ENCODE assay signal across 17 mouse cellular contexts in genomic region chr10:59602891-59603290, GRCm38 (mm10). TPM values are rescaled to one million over a fixed set of nuclear protein-coding genes. Genes with fewer than 3 reads are reported as not detected.
DNase-seq lines count a peak whose midpoint lies in the region; ATAC-seq and TF ChIP-seq lines count a peak whose summit lies in the region.
"Had no signal": no experiment of that assay in that cellular context is flagged by ENCODE, and none has a peak within 500 bp of the region (broad histone marks: within the 10 kb centered on the region; RNA-seq: fewer than 3 reads in every experiment).

No protein-coding gene starts in this region.

- peak; percentile 31 to 51 for DNase-seq in frontal cortex, postnatal 36 days (ENCODE audit: low spot score in 2 of 2)
- DNase-seq in frontal cortex, postnatal 10 days (ENCODE audit: low spot score in 2 of 2): no peak
- DNase-seq in midbrain, postnatal 0 days (ENCODE audit: low spot score): peak; percentile 34
- DNase-seq in cerebellum, adult 9-10 months: peak; percentile 65
- DNase-seq in right cerebral cortex, postnatal 25 days: peak; percentile 41
- no peak for DNase-seq in B cell, adult 2 months
- DNase-seq: kidney, postnatal 14 days; lung, postnatal 14 days; thymus, postnatal 36 days had no signal

- H3K4me3 ChIP-seq in midbrain, postnatal 0 days (ENCODE audit: low read depth, low read length): no peak overlapping the region
- no peak overlapping the region for H3K4me3 ChIP-seq in midbrain, embryonic 16.5 days (ENCODE audit: low read depth, low read length)
- no peak overlapping the region for H3K4me3 ChIP-seq in midbrain, embryonic 15.5 days
- H3K4me3 ChIP-seq: forebrain, embryonic 12.5 days; limb, embryonic 15.5 days; midbrain, embryonic 12.5 days had no signal

- H3K9me3 ChIP-seq in midbrain, postnatal 0 days (ENCODE audit: low read length): no peaks in the 10 kb centered on the region
- H3K9me3 ChIP-seq in midbrain, embryonic 16.5 days (replicated peaks; ENCODE audit: control insufficient read depth, low read length, poor library complexity, severe bottlenecking): no peaks in the 10 kb centered on the region
- no peaks in the 10 kb centered on the region for H3K9me3 ChIP-seq in midbrain, embryonic 15.5 days
- H3K9me3 ChIP-seq: forebrain, embryonic 12.5 days; limb, embryonic 15.5 days; midbrain, embryonic 12.5 days had no signal

- TF ChIP-seq CTCF in midbrain, postnatal 0 days (IDR thresholded peaks at IDR 0.05): no peak

- WGBS in midbrain, postnatal 0 days: 68% methylated on average over 14 of the region's 14 CpGs
- 71% methylated on average over 14 of the region's 14 CpGs for WGBS in midbrain, embryonic 16.5 days
- 70% methylated on average over 14 of the region's 14 CpGs for WGBS in midbrain, embryonic 15.5 days

- H3K27ac ChIP-seq in midbrain, postnatal 0 days (ENCODE audit: low read depth, low read length): no peak overlapping the region
- no peak overlapping the region for H3K27ac ChIP-seq in midbrain, embryonic 16.5 days (ENCODE audit: low read length)
- H3K27ac ChIP-seq in midbrain, embryonic 15.5 days: no peak overlapping the region
- H3K27ac ChIP-seq: forebrain, embryonic 12.5 days; midbrain, embryonic 12.5 days had no signal

- H3K27me3 ChIP-seq in midbrain, postnatal 0 days (ENCODE audit: insufficient read depth, low read length): no peaks in the 10 kb centered on the region
- no peaks in the 10 kb centered on the region for H3K27me3 ChIP-seq in midbrain, embryonic 16.5 days (ENCODE audit: control insufficient read depth, insufficient read depth, low read depth, low read length)
- H3K27me3 ChIP-seq in midbrain, embryonic 15.5 days (replicated peaks): no peaks in the 10 kb centered on the region
- H3K27me3 ChIP-seq: CH12.LX; forebrain, embryonic 12.5 days; limb, embryonic 15.5 days; midbrain, embryonic 12.5 days had no signal

- no peak for ATAC-seq in midbrain, postnatal 0 days (ENCODE audit: low FRiP score)
- ATAC-seq in midbrain, embryonic 16.5 days: no peak
- no peak for ATAC-seq in midbrain, embryonic 15.5 days (replicated peaks)

- H3K4me1 ChIP-seq in midbrain, postnatal 0 days (ENCODE audit: insufficient read depth, low read length): no peaks in the 10 kb centered on the region
- H3K4me1 ChIP-seq in midbrain, embryonic 16.5 days (ENCODE audit: control insufficient read depth, insufficient read depth, low read length): peaks cover 4% of the 10 kb centered on the region; the same call in 1 of the 2 replicates
- H3K4me1 ChIP-seq in midbrain, embryonic 15.5 days: no peaks in the 10 kb centered on the region
- H3K4me1 ChIP-seq: midbrain, embryonic 12.5 days had no signal

- H3K4me2 ChIP-seq in midbrain, postnatal 0 days (ENCODE audit: low read depth, low read length, poor library complexity, severe bottlenecking): no peak overlapping the region
- no peak overlapping the region for H3K4me2 ChIP-seq in midbrain, embryonic 16.5 days (ENCODE audit: low read length)
- H3K4me2 ChIP-seq in midbrain, embryonic 15.5 days: no peak overlapping the region
- H3K4me2 ChIP-seq: forebrain, embryonic 12.5 days; limb, embryonic 15.5 days; midbrain, embryonic 12.5 days had no signal

- H3K9ac ChIP-seq in midbrain, postnatal 0 days (replicated peaks; ENCODE audit: low read length, poor library complexity, severe bottlenecking): no peak overlapping the region
- no peak overlapping the region for H3K9ac ChIP-seq in midbrain, embryonic 16.5 days (ENCODE audit: low read depth, low read length)
- no peak overlapping the region for H3K9ac ChIP-seq in midbrain, embryonic 15.5 days
- H3K9ac ChIP-seq: forebrain, embryonic 12.5 days; limb, embryonic 15.5 days; midbrain, embryonic 12.5 days had no signal

- no peaks in the 10 kb centered on the region for H3K36me3 ChIP-seq in midbrain, postnatal 0 days (ENCODE audit: insufficient read depth, low read length)
- no peaks in the 10 kb centered on the region for H3K36me3 ChIP-seq in midbrain, embryonic 16.5 days (ENCODE audit: control insufficient read depth, insufficient read depth, low read length)
- H3K36me3 ChIP-seq in midbrain, embryonic 15.5 days (replicated peaks): no peaks in the 10 kb centered on the region
- H3K36me3 ChIP-seq: forebrain, embryonic 12.5 days; limb, embryonic 15.5 days; midbrain, embryonic 12.5 days had no signal

RNA-seq across cellular contexts. Expression of gene Gm10322, which starts 13.0 kb away (rescaled TPM):
- not detected in 2 replicates for total RNA-seq in midbrain, postnatal 0 days (2014; rRNA removed)
- not detected in 2 replicates for polyA plus RNA-seq in midbrain, postnatal 0 days (2015; fragmentation: Nextera tagmentation; extraction: Ambion mirVana)
- not detected in 2 replicates for polyA plus RNA-seq in midbrain, embryonic 16.5 days (2015; fragmentation: Nextera tagmentation; extraction: Ambion mirVana)
- not detected in 2 replicates for polyA plus RNA-seq in midbrain, embryonic 15.5 days (2015; fragmentation: Nextera tagmentation; extraction: Ambion mirVana)
- total RNA-seq: CH12.LX had no signal
- polyA plus RNA-seq: embryonic facial prominence, embryonic 11.5 days; forebrain, embryonic 12.5 days; limb, embryonic 15.5 days; midbrain, embryonic 12.5 days; spleen, adult 2 months had no signal

RNA-seq across cellular contexts. Expression of gene Mcu, which starts 13.6 kb away (rescaled TPM):
- 39.4 and 39.7 TPM in 2 replicates for total RNA-seq in midbrain, postnatal 0 days (2014; rRNA removed)
- 45.8 and 46.1 TPM in 2 replicates for polyA plus RNA-seq in midbrain, postnatal 0 days (2015; fragmentation: Nextera tagmentation; extraction: Ambion mirVana)
- polyA plus RNA-seq in midbrain, embryonic 16.5 days (2015; fragmentation: Nextera tagmentation; extraction: Ambion mirVana): 28.5 and 36.4 TPM in 2 replicates
- polyA plus RNA-seq in midbrain, embryonic 15.5 days (2015; fragmentation: Nextera tagmentation; extraction: Ambion mirVana): 25.9 and 29.8 TPM in 2 replicates

Comparison
In these comparisons a context has a peak if more than half of its experiments do, and no peak if none do; other contexts are left out.
1. DNase-seq: peak in frontal cortex, postnatal 36 days (2 of 2), midbrain, postnatal 0 days (single experiment), cerebellum, adult 9-10 months (single experiment) and right cerebral cortex, postnatal 25 days (single experiment); none in frontal cortex, postnatal 10 days (0 of 2) and B cell, adult 2 months (0 of 2).